Mouse (Mus musculus): ENCODE results near the gene Lrrc39.

DNA sequence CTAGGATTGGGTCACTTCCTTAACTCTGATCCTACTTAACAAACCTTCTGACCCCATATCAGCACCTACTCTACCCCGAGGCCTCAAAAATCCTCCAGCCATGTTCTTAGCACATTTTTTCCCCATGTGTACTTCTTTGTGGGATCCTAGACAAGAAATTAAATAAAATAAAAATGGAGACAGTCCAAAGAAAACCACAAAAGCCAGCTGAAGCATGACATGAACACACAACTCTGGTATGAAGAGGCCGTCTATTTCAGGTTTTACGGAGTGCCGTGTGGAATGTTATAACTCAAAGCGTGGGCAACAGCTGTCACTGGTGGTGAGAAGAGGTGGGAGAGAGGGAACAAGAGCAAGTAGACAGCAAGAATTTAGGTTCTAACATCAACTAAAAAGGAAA is 11.4 kb upstream of the Lrrc39 start:
- TF ChIP-seq CTCF (IDR thresholded peaks at IDR 0.05; ENCODE audit: low read depth, low read length) (no peak), POLR2AphosphoS5 (IDR thresholded peaks at IDR 0.05; ENCODE audit: insufficient replicate concordance, low read depth, low read length) (no peak), TAL1 (conservative IDR thresholded peaks at IDR 0.05; ENCODE audit: low read depth, low read length) (no peak), GATA1 (IDR thresholded peaks at IDR 0.05; ENCODE audit: borderline replicate concordance, low read length) (no peak), GATA2 (IDR thresholded peaks at IDR 0.05; ENCODE audit: borderline replicate concordance, low read depth, low read length) (no peak)
